Mouse (Mus musculus): ENCODE data around the gene Rcl1. TPM values are rescaled to one million over a fixed set of nuclear protein-coding genes. Genes with fewer than 3 reads are reported as not detected.

Gene Rcl1
- polyA plus RNA-seq, 1 experiment = 15.5 TPM

DNA sequence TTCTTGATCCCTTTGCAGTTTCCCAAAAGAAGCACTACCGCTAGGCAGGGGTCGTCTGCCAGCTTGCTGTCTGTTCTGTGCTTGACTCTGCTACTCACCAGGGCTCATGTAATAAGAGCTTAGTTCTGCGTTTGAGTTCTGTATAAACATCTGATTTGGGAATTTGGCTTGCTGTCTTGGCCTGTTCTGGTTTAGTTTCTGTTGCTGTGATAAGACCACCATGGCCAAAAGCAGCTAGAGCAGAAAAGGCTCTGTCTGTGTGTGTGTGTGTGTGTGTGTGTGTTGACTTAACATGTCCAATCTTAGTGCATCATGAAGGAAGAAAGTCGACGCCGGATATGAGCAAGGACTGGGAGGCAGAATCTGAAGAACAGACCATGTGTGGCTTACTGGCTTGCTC, 44.2 kb downstream of the Rcl1 start:
- peaks cover 67% of the 10 kb centered on the region for H3K36me3 ChIP-seq (replicated peaks; ENCODE audit: low read length)
- H3K4me3 ChIP-seq (replicated peaks) = no peak overlapping the region
- H3K9me3 ChIP-seq = no peaks in the 10 kb centered on the region
- H3K4me1 ChIP-seq = peaks cover 45% of the 10 kb centered on the region
- no peaks in the 10 kb centered on the region for H3K27me3 ChIP-seq (replicated peaks)
- TF ChIP-seq FLI1 (IDR thresholded peaks at IDR 0.05; ENCODE audit: low read length) (no peak), GATA1 (IDR thresholded peaks at IDR 0.05; ENCODE audit: borderline replicate concordance, low read length) (no peak)

DNA sequence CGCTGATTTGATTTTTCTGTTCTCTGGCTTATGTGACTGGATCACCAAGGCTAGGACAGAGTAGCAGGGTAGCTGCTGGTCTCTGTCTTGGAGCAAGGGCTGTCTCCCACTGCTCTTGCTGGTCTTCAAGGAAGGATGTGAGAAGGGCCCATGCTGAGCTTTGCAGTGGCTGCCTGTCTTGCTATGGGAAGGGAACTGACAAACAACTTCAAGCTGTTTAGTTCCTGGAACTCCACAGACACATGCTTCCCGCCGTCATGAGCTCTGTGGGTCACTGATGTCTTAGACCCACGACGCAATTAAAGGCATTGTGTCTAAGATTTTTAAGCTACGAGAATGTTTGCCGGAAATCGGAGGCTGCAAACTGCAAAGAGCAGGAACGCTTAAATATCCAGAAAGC, 45.6 kb downstream of the Rcl1 start:
- no peaks in the 10 kb centered on the region for H3K27me3 ChIP-seq (replicated peaks)
- H3K4me1 ChIP-seq = peaks cover 31% of the 10 kb centered on the region
- peaks cover 59% of the 10 kb centered on the region for H3K36me3 ChIP-seq (replicated peaks; ENCODE audit: low read length)
- H3K9me3 ChIP-seq = no peaks in the 10 kb centered on the region
- no peak overlapping the region for H3K4me3 ChIP-seq (replicated peaks)
- TF ChIP-seq FLI1 (IDR thresholded peaks at IDR 0.05; ENCODE audit: low read length) = no peak
- TF ChIP-seq GATA1 (IDR thresholded peaks at IDR 0.05; ENCODE audit: borderline replicate concordance, low read length) = no peak

DNA sequence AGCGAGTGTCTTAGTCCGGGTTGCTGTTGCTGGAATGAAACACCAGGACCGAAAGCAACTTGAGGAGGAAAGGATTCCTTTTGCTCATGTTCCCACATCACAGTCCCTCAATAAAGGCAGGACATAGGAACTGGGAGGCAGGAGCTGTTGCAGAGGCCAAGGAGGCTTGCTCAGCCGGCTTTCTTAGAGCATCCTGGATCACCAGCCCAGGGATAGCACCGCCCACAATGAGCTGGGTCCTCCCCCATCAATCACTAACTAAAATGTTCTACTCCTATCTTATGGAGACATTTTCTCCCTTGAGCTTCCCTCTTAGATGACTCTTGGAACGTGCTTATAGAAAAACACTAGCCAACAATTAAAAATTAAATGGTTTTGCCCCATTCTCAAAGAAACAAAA, 48.4 kb downstream of the Rcl1 start:
- H3K4me1 ChIP-seq = peaks cover 10% of the 10 kb centered on the region
- TF ChIP-seq GATA1 (IDR thresholded peaks at IDR 0.05; ENCODE audit: borderline replicate concordance, low read length) (no peak), FLI1 (IDR thresholded peaks at IDR 0.05; ENCODE audit: low read length) (no peak)
- no peaks in the 10 kb centered on the region for H3K27me3 ChIP-seq (replicated peaks)
- no peak overlapping the region for H3K4me3 ChIP-seq (replicated peaks)
- H3K36me3 ChIP-seq (replicated peaks; ENCODE audit: low read length) = peaks cover 33% of the 10 kb centered on the region
- H3K9me3 ChIP-seq = no peaks in the 10 kb centered on the region

DNA sequence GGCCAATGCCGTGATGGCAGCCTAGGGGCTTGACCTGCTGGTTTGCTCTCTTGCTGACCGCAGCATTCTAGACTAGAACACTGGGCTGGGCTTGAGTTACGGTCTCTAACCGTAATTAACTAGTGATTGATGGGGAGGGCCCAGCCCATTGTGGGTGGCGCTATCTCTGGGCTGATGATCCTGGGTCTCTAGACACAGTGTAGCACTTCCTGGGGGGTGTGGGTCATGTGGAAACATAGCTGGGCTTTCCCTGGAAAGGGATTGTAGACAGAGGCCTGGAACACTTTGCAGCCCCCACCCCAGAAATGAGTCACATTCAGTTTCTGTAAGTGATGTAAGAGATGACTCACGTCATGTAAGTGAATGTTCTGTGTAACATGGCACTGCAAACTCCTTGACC, 48.9 kb downstream of the Rcl1 start:
- Histone ChIP-seq H3K4me3 (replicated peaks) (no peak overlapping the region), H3K9me3 (peaks cover 4% of the 10 kb centered on the region)
- TF ChIP-seq FLI1 (IDR thresholded peaks at IDR 0.05; ENCODE audit: low read length) (no peak), GATA1 (IDR thresholded peaks at IDR 0.05; ENCODE audit: borderline replicate concordance, low read length) (no peak)

DNA sequence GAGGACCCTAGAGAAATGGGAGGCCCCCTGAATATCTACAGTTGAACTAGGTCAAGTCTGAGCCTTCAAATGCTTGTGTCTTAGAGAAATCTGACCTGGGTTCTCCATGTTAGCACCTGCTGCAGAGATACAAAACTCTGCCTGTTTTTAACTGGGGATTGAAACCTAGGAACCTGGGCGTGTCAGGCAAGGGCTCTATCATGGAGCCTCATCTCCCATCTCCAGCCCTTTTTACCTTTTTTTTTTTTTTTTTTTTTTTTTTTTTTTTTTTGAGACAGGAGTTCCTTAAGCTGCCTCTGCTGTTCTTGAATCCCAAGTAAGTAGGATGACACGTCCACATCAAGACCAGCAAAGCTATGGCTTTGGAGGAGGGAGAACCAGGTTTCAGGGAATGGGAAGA, 50.3 kb downstream of the Rcl1 start:
- Histone ChIP-seq H3K4me1 (peaks cover 17% of the 10 kb centered on the region), H3K9me3 (peaks cover 6% of the 10 kb centered on the region), H3K4me3 (replicated peaks) (no peak overlapping the region), H3K27me3 (replicated peaks) (no peaks in the 10 kb centered on the region), H3K36me3 (replicated peaks; ENCODE audit: low read length) (peaks cover 16% of the 10 kb centered on the region)
- TF ChIP-seq FLI1 (IDR thresholded peaks at IDR 0.05; ENCODE audit: low read length) (no peak), GATA1 (IDR thresholded peaks at IDR 0.05; ENCODE audit: borderline replicate concordance, low read length) (no peak)

More for the DNA sequence above, 48.9 kb downstream of the Rcl1 start:
- Histone ChIP-seq H3K27me3 (replicated peaks) (no peaks in the 10 kb centered on the region), H3K36me3 (replicated peaks; ENCODE audit: low read length) (peaks cover 30% of the 10 kb centered on the region), H3K4me1 (peaks cover 10% of the 10 kb centered on the region)

DNA sequence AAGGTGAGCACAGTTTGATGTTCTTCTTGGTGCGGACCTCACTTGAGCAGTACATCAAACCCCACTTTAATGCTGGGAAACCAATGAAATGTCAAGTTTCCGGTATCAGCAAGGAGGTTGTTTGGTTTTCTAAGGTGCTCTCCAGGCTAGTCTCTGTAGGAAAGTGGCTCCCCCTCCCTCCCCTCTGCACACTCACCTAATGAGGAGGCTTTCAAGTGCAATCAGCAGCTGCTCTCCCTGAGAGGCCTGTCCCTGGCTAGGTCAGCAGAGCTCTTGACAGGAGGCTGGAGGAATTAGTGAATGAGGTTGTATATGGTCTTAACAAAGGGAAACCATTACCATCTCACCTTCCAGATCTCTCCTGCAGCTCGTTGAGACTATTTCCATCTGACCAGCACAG, 54.4 kb downstream of the Rcl1 start:
- Histone ChIP-seq H3K4me3 (replicated peaks) (no peak overlapping the region), H3K9me3 (peaks cover 8% of the 10 kb centered on the region), H3K36me3 (replicated peaks; ENCODE audit: low read length) (peaks cover 2% of the 10 kb centered on the region), H3K27me3 (replicated peaks) (no peaks in the 10 kb centered on the region), H3K4me1 (peaks cover 25% of the 10 kb centered on the region)
- no peak for TF ChIP-seq FLI1 (IDR thresholded peaks at IDR 0.05; ENCODE audit: low read length)
- TF ChIP-seq GATA1 (IDR thresholded peaks at IDR 0.05; ENCODE audit: borderline replicate concordance, low read length) = no peak

DNA sequence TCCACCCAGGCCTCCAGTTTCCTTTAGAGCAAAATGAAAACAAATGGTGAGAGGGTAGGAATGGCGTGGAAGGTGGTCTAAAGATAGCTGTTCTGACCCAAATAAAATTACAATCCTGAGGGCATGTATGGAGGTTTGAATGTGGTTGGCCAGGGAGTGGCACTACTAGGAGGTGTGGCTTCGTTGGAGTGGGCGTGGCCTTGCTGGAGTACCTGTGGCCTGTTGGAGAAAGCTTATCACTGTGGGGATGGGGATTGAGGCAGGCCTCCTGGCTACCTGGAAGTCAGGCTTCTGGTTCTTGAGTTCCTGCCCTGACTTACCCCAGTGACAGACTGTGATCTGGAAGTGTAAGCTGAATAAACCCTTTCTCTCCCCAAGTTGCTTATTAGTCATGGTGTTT, 55.2 kb downstream of the Rcl1 start:
- H3K4me3 ChIP-seq (replicated peaks) = no peak overlapping the region
- H3K9me3 ChIP-seq = peaks cover 8% of the 10 kb centered on the region
- H3K27me3 ChIP-seq (replicated peaks) = no peaks in the 10 kb centered on the region
- peaks cover 25% of the 10 kb centered on the region for H3K4me1 ChIP-seq
- H3K36me3 ChIP-seq (replicated peaks; ENCODE audit: low read length) = peaks cover 2% of the 10 kb centered on the region
- TF ChIP-seq GATA1 (IDR thresholded peaks at IDR 0.05; ENCODE audit: borderline replicate concordance, low read length) (no peak), FLI1 (IDR thresholded peaks at IDR 0.05; ENCODE audit: low read length) (no peak)

DNA sequence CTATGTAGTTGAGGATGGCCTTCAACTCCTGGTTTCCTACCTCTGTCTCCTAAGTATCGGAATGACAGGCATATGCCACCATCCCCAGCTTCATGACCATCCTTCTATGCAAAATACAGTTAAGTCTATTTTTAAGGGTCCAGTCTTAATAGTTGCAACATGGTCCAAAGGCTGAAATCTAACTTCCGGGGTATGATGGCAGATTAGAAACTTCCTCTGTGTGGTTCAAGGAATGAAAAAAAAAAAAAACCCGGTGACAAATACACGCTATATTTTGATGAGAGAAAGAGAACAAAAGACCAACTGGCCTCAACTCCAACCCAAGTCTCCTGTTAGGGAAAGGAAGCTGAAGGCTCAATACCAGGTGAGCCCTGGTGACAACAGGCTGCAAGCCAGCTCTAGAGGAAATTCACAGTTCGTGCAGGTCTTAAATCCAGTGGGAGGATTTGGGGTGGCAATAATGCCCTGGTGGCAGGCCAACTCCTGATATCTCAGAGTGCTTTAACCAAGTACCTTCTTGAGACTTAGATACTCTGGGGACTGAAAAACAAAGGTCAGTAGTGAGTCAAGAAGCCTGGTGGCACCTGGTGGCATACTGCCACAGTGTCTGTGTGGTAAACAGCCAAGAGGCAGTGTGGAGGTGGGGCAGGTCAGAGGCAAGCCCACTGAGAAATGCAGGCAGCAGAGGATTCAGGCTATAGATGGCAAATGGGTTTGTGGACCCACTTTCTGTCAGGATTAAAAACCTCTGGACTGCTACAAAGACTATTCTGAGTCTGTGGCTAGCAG, 56.7 kb downstream of the Rcl1 start:
- Histone ChIP-seq H3K9me3 (peaks cover 8% of the 10 kb centered on the region), H3K4me3 (replicated peaks) (peak overlapping the region; percentile 3), H3K4me1 (peaks cover 25% of the 10 kb centered on the region), H3K36me3 (replicated peaks; ENCODE audit: low read length) (peaks cover 2% of the 10 kb centered on the region), H3K27me3 (replicated peaks) (no peaks in the 10 kb centered on the region)
- no peak for TF ChIP-seq FLI1 (IDR thresholded peaks at IDR 0.05; ENCODE audit: low read length)
- no peak for TF ChIP-seq GATA1 (IDR thresholded peaks at IDR 0.05; ENCODE audit: borderline replicate concordance, low read length)

DNA sequence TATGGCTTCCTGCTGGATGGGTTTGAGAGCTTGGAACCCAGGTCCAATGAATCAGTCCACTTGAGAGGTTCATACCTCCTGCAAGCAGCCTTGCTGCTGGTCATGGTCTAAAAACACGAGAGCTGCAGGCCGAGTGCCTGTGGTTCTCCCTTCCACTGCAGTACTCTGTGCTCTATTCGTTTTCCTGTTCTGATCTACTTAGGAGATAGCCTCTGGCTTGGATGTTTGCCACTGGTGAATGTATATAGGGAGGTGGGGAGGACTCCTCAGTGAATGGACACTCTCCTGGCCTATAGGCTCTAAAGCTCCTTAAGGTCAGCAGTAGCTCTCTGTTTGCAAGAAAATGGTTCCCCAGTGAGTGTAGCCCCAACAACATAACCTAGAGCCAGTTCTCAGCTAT, 57.3 kb downstream of the Rcl1 start:
- H3K4me1 ChIP-seq = peaks cover 25% of the 10 kb centered on the region
- H3K27me3 ChIP-seq (replicated peaks) = no peaks in the 10 kb centered on the region
- H3K36me3 ChIP-seq (replicated peaks; ENCODE audit: low read length) = peaks cover 2% of the 10 kb centered on the region
- H3K9me3 ChIP-seq = peaks cover 12% of the 10 kb centered on the region
- no peak overlapping the region for H3K4me3 ChIP-seq (replicated peaks)
- TF ChIP-seq FLI1 (IDR thresholded peaks at IDR 0.05; ENCODE audit: low read length) (no peak), GATA1 (IDR thresholded peaks at IDR 0.05; ENCODE audit: borderline replicate concordance, low read length) (no peak)

DNA sequence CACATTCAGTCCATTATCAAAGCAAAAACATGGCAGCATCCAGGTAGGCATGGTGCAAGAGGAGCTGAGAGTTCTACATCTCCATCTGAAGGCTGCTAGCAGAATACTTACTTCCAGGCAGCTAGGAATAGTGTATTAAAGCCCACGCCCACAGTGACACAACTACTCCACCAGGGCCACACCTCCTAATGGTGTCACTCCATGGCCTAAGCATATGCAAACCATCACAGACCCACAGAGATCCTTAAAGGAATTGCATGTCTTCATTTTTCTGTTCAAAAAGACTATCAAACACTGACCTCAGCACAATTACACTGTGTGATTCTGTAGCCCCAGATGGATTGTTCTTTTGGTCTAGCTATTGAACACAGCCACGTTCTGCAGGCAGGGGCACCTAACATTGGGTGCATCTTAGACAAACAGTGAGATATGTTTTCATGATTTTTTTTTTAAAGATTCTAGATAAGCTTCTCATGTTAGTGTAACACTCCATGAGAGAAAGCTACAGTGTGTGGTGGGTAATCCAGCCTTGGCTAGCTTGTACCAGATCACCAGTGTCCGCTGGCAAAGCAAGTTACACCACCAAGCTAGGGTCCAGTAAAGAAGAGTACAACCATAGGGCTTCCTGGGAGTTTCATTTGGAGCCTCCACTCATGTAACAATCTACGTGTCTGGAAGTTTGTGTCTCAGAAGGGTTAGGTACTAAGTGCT, 62.8 kb downstream of the Rcl1 start:
- H3K4me1 ChIP-seq = peaks cover 13% of the 10 kb centered on the region
- no peaks in the 10 kb centered on the region for H3K36me3 ChIP-seq (replicated peaks; ENCODE audit: low read length)
- no peak for TF ChIP-seq GATA1 (IDR thresholded peaks at IDR 0.05; ENCODE audit: borderline replicate concordance, low read length)

More for the DNA sequence above, 62.8 kb downstream of the Rcl1 start:
- Histone ChIP-seq H3K27me3 (replicated peaks) (no peaks in the 10 kb centered on the region), H3K4me3 (replicated peaks) (no peak overlapping the region), H3K9me3 (peaks cover 13% of the 10 kb centered on the region; the same call in 1 of the 2 replicates)

All from megakaryocyte, embryonic 14.5 days (primary cell).